Mouse (Mus musculus) kidney, embryonic 14.5 days (tissue): ENCODE measurements around the gene Hint3. TPM values are rescaled to one million over a fixed set of nuclear protein-coding genes. Genes with fewer than 3 reads are reported as not detected.
"Not testable (repeated sequence)": the region's sequence is repeated elsewhere in the genome, so short reads cannot be mapped to it uniquely, and the experiment has no call there.

ENCODE experiments used
- ATAC-seq: fragments of 200-750 bp; cut with Nextera tagmentation; 2 replicates; pipeline ENCODE4 v1.8.0; 2017; ENCODE audit warnings: moderate number of reproducible peaks, mild to moderate bottlenecking, moderate TSS enrichment, moderate library complexity; ENCODE audit not compliant: low FRiP score, low TSS enrichment
- H3K27ac ChIP-seq: fragments of 300-500 bp; sonication (generic); 2 replicates; pipeline ENCODE4 v1.5.1; 2014; ENCODE audit warnings: low read depth, mild to moderate bottlenecking, low read length, moderate library complexity, mixed read lengths
- H3K27me3 ChIP-seq: fragments of 300-500 bp; sonication (generic); 2 replicates; pipeline ENCODE4 v1.6.1; 2014; ENCODE audit warnings: mild to moderate bottlenecking, low read length; ENCODE audit not compliant: control insufficient read depth, insufficient read depth
- H3K36me3 ChIP-seq: fragments of 300-500 bp; sonication (generic); 2 replicates; pipeline ENCODE4 v1.6.1; 2014; ENCODE audit warnings: low read length, mixed read lengths; ENCODE audit not compliant: control insufficient read depth, insufficient read depth
- H3K4me1 ChIP-seq: fragments of 300-500 bp; sonication (generic); 2 replicates; pipeline ENCODE4 v1.6.1; 2014; ENCODE audit warnings: low read length, mixed read lengths; ENCODE audit not compliant: control insufficient read depth, insufficient read depth
- H3K4me2 ChIP-seq: fragments of 300-500 bp; sonication (generic); replicated peaks from 2 replicates; pipeline ENCODE4 v1.6.1; 2014; ENCODE audit warnings: low read depth, mild to moderate bottlenecking, low read length
- H3K4me3 ChIP-seq: fragments of 300-500 bp; sonication (generic); 2 replicates; pipeline ENCODE4 v1.5.1; 2014; ENCODE audit warnings: mild to moderate bottlenecking, low read length
- H3K9ac ChIP-seq: fragments of 300-500 bp; sonication (generic); 2 replicates; pipeline ENCODE4 v1.6.1; 2014; ENCODE audit warnings: low read depth, mild to moderate bottlenecking, low read length, moderate library complexity
- H3K9me3 ChIP-seq: fragments of 300-500 bp; sonication (generic); 2 replicates; pipeline ENCODE4 v1.6.1; 2016; ENCODE audit warnings: low read length; ENCODE audit not compliant: control insufficient read depth
- WGBS: fragments of 180-500 bp; shearing (Covaris S2); extraction: QIAGEN DNeasy Blood & Tissue Kit; methylation state at CpG from one replicate; pipeline ENCODE4 v1.1.7; 2014; 5-methylcytosine and 5-hydroxymethylcytosine counted together
- polyA plus RNA-seq: library from polyadenylated mRNA; unstranded; fragments of >200 nt; fragmentation: Nextera tagmentation; extraction: Ambion mirVana; gene quantifications from 2 replicates; pipeline ENCODE4 v1.2.1, GENCODE M21; 2014

Gene Hint3
- polyA plus RNA-seq, 1 experiment from 2014 or later = 24.0 TPM

DNA sequence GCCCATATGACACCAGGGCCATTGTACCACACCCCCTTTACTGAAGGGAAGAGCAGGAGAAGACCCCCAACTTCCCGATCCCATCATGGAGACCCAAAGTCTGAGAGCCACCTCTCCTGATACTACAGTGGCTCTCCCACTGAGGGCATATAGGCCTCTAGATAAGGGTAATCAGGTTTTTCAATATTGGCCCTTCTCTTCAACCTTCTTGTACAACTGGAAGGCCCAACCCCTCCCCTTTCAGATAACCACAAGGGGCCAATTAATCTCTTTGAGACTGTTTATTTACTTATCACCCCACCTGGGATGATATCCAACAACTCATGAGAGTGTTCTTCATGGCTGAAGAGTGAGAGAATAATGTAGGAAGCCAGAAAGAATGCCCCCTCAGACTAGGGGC, 3.3 kb upstream of the Hint3 start:
- no peaks in the 10 kb centered on the region for H3K4me1 ChIP-seq
- H3K27me3 ChIP-seq = no peaks in the 10 kb centered on the region
- no peaks in the 10 kb centered on the region for H3K36me3 ChIP-seq
- H3K27ac ChIP-seq = no peak overlapping the region
- 95% methylated on average over 1 of the region's 1 CpGs for WGBS
- H3K9ac ChIP-seq = no peak overlapping the region
- H3K4me3 ChIP-seq = no peak overlapping the region
- no peak overlapping the region for H3K4me2 ChIP-seq
- no peak for ATAC-seq
- no peaks in the 10 kb centered on the region for H3K9me3 ChIP-seq

DNA sequence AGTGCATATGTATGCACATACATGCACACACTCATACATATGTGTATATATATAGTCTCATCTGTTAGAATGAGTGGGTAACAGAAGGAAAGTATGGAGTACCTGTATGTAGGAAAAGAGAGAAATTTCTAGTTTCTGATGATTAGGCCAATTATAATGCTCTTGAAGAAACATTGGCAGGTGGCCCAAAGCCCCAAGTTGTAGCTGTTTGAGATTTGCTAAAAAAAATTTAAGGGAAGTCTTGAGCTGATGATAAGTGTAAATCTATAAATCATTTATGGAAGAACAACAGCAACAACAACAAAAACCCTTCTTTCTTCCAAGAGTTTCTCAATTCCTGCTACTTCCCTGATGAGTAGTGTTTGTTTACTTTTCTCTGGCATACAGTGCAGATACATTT, 545 bp upstream of the Hint3 start:
- Histone ChIP-seq H3K4me3 (no peak overlapping the region), H3K9ac (no peak overlapping the region), H3K9me3 (no peaks in the 10 kb centered on the region), H3K27me3 (no peaks in the 10 kb centered on the region), H3K4me1 (no peaks in the 10 kb centered on the region), H3K27ac (no peak overlapping the region), H3K4me2 (no peak overlapping the region), H3K36me3 (no peaks in the 10 kb centered on the region)
- ATAC-seq = no peak

- not testable (repeated sequence) for H3K27ac ChIP-seq, H3K9ac ChIP-seq, H3K36me3 ChIP-seq, H3K4me1 ChIP-seq, H3K27me3 ChIP-seq, ATAC-seq, H3K4me2 ChIP-seq, H3K4me3 ChIP-seq, H3K9me3 ChIP-seq
- 92% methylated on average over 11 of the region's 11 CpGs for WGBS
Observed at GRCm38 (mm10) chr10:30628444-30628843, 988 bp downstream of the Hint3 start.

- Histone ChIP-seq H3K4me3 (no peak overlapping the region), H3K9me3 (no peaks in the 10 kb centered on the region), H3K27me3 (no peaks in the 10 kb centered on the region), H3K4me1 (no peaks in the 10 kb centered on the region), H3K4me2 (no peak overlapping the region), H3K9ac (no peak overlapping the region), H3K27ac (no peak overlapping the region), H3K36me3 (no peaks in the 10 kb centered on the region)
- WGBS = 39% methylated on average over 1 of the region's 1 CpGs
- no peak for ATAC-seq
Observed at GRCm38 (mm10) chr10:30627548-30627947, 1.9 kb downstream of the Hint3 start.

GRCm38 (mm10) chr10:30624161-30625019, 5.0 kb downstream of the Hint3 start:
- Histone ChIP-seq H3K36me3 (no peaks in the 10 kb centered on the region), H3K27ac (no peak overlapping the region), H3K4me2 (no peak overlapping the region), H3K9ac (no peak overlapping the region), H3K4me3 (no peak overlapping the region), H3K4me1 (no peaks in the 10 kb centered on the region), H3K9me3 (no peaks in the 10 kb centered on the region), H3K27me3 (no peaks in the 10 kb centered on the region)
- WGBS = 71% methylated on average over 5 of the region's 5 CpGs
- no peak for ATAC-seq

GRCm38 (mm10) chr10:30622928-30623327, 6.5 kb downstream of the Hint3 start:
- no peak overlapping the region for H3K4me3 ChIP-seq
- ATAC-seq = no peak

DNA sequence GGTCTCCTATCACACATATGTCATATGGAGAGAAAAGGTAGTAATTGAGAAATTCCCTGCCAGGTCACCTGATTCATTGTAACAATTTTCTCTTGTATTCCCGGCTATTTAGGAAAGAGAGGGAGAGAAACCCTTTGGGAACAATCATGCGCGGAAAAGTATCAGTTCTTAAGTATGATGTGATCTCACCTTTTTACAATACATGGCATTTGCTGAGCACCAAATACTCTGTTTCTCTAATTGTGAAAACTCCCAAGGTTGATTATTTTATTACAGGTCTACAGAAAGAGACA, 10.6 kb downstream of the Hint3 start:
- H3K9me3 ChIP-seq = no peaks in the 10 kb centered on the region
- H3K27ac ChIP-seq = no peak overlapping the region; the same call in 1 of the 2 replicates
- H3K9ac ChIP-seq = peak overlapping the region; percentile 57; the same call in 1 of the 2 replicates
- no peak for ATAC-seq
- H3K4me3 ChIP-seq = peak overlapping the region; percentile 54
- H3K4me1 ChIP-seq = no peaks in the 10 kb centered on the region
- no peaks in the 10 kb centered on the region for H3K36me3 ChIP-seq
- H3K4me2 ChIP-seq = peak overlapping the region; percentile 46
- WGBS = 46% methylated on average over 3 of the region's 3 CpGs
- no peaks in the 10 kb centered on the region for H3K27me3 ChIP-seq

More at GRCm38 (mm10) chr10:30622928-30623327, 6.5 kb downstream of the Hint3 start:
- Histone ChIP-seq H3K27me3 (no peaks in the 10 kb centered on the region), H3K4me2 (no peak overlapping the region), H3K36me3 (no peaks in the 10 kb centered on the region), H3K27ac (no peak overlapping the region), H3K9ac (no peak overlapping the region), H3K4me1 (no peaks in the 10 kb centered on the region), H3K9me3 (no peaks in the 10 kb centered on the region)

- WGBS = 2% methylated on average over 49 of the region's 49 CpGs
- Histone ChIP-seq H3K4me1 (no peaks in the 10 kb centered on the region), H3K4me3 (peak overlapping the region; percentile 54), H3K9me3 (no peaks in the 10 kb centered on the region), H3K27ac (peak overlapping the region; percentile 87), H3K27me3 (no peaks in the 10 kb centered on the region), H3K9ac (peak overlapping the region; percentile 57), H3K4me2 (peak overlapping the region; percentile 46), H3K36me3 (no peaks in the 10 kb centered on the region)
- peak; percentile 100 for ATAC-seq
Observed at GRCm38 (mm10) chr10:30618091-30618917, 11.1 kb downstream of the Hint3 start.

DNA sequence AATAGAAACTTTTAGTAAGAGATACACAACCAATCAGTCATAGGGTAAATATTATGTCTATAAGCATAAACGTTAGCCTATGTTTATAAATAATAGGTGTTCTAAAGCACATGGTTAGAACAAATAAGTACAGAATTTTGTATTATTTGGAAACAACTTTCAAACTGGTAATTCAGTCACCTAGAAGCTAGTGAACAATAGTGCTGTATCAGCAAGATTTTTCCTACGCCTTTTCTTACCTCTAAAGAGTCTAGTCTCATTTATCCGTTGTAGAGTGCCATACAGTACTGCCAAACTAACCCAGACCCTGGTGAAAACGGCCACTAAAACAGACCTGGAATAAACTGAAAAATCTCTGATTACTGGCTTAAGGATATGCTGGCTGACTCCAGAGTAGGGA, 16.4 kb downstream of the Hint3 start:
- WGBS = 86% methylated on average over 4 of the region's 4 CpGs
- Histone ChIP-seq H3K9me3 (no peaks in the 10 kb centered on the region), H3K36me3 (0 out of 2 replicates have a peak, but pooled peaks cover 2% of the 10 kb centered on the region), H3K4me1 (no peaks in the 10 kb centered on the region), H3K9ac (no peak overlapping the region), H3K27ac (no peak overlapping the region), H3K4me3 (no peak overlapping the region), H3K4me2 (no peak overlapping the region), H3K27me3 (no peaks in the 10 kb centered on the region)
- ATAC-seq = no peak
